Mouse (Mus musculus): ENCODE data around the gene Akap10. TPM values are rescaled to one million over a fixed set of nuclear protein-coding genes. Genes with fewer than 3 reads are reported as not detected.
"Not testable (repeated sequence)": the region's sequence is repeated elsewhere in the genome, so short reads cannot be mapped to it uniquely, and the experiment has no call there.

Akap10 gene
- polyA plus RNA-seq, 1 experiment from 2014 or later: 7.9 TPM

GRCm38 (mm10) chr11:61958706-61959105 lies 28.7 kb upstream of the Akap10 start:
- H3K9ac ChIP-seq: peak overlapping the region; percentile 73
- H3K36me3 ChIP-seq (replicated peaks); H3K9me3 ChIP-seq (replicated peaks); ATAC-seq (ENCODE audit: insufficient read depth): not testable (repeated sequence)
- H3K4me3 ChIP-seq (replicated peaks): peak overlapping the region; percentile 90
- WGBS (ENCODE audit: insufficient replicate concordance): 55% methylated on average over 6 of the region's 6 CpGs
- peaks cover 12% of the 10 kb centered on the region; the same call in 1 of the 2 replicates for H3K27me3 ChIP-seq
- H3K4me1 ChIP-seq (replicated peaks): peaks cover 66% of the 10 kb centered on the region
- H3K27ac ChIP-seq (replicated peaks): peak overlapping the region; percentile 100
- peak overlapping the region; percentile 80 for H3K4me2 ChIP-seq

- WGBS (ENCODE audit: insufficient replicate concordance): 2% methylated on average over 25 of the region's 25 CpGs
- peak overlapping the region; percentile 90 for H3K4me3 ChIP-seq (replicated peaks)
- H3K36me3 ChIP-seq (replicated peaks): peaks cover 3% of the 10 kb centered on the region
- H3K4me1 ChIP-seq (replicated peaks): peaks cover 52% of the 10 kb centered on the region
- H3K4me2 ChIP-seq: peak overlapping the region; percentile 80
- H3K9me3 ChIP-seq (replicated peaks): no peaks in the 10 kb centered on the region
- H3K9ac ChIP-seq: peak overlapping the region; percentile 99
- peaks cover 12% of the 10 kb centered on the region; the same call in 1 of the 2 replicates for H3K27me3 ChIP-seq
- peak; percentile 83 for ATAC-seq (ENCODE audit: insufficient read depth)
- H3K27ac ChIP-seq (replicated peaks): peak overlapping the region; percentile 100
Observed at GRCm38 (mm10) chr11:61957296-61957813, 27.3 kb upstream of the Akap10 start.

- H3K27ac ChIP-seq (replicated peaks): peak within 1 kb of the TSS; percentile 100
- H3K27me3 ChIP-seq: peaks cover 12% of the 10 kb centered on the region; the same call in 1 of the 2 replicates
- no peaks in the 10 kb centered on the region for H3K9me3 ChIP-seq (replicated peaks)
- no peaks in the 10 kb centered on the region for H3K36me3 ChIP-seq (replicated peaks)
- peaks cover 46% of the 10 kb centered on the region for H3K4me1 ChIP-seq (replicated peaks)
- H3K4me3 ChIP-seq (replicated peaks): peak within 1 kb of the TSS; percentile 90
- peak; percentile 78 for ATAC-seq (ENCODE audit: insufficient read depth)
- WGBS (ENCODE audit: insufficient replicate concordance): under 1% methylated on average over 58 of the region's 58 CpGs
- H3K4me2 ChIP-seq: peak within 1 kb of the TSS; percentile 80
- H3K9ac ChIP-seq: peak within 1 kb of the TSS; percentile 99
Observed at GRCm38 (mm10) chr11:61956572-61957295, 26.7 kb upstream of the Akap10 start, which contains the start of gene Specc1. TSS of gene Specc1 (plus strand) at chr11:61956763.

GRCm38 (mm10) chr11:61955951-61956350 lies 25.9 kb upstream of the Akap10 start:
- peak overlapping the region; percentile 90; the same call in 1 of the 2 replicates for H3K4me3 ChIP-seq (replicated peaks)
- H3K9ac ChIP-seq: peak overlapping the region; percentile 32; the same call in 1 of the 2 replicates
- ATAC-seq (ENCODE audit: insufficient read depth): no peak
- peaks cover 12% of the 10 kb centered on the region; the same call in 1 of the 2 replicates for H3K27me3 ChIP-seq
- H3K4me2 ChIP-seq: peak overlapping the region; percentile 80
- 68% methylated on average over 6 of the region's 6 CpGs for WGBS (ENCODE audit: insufficient replicate concordance)
- no peaks in the 10 kb centered on the region for H3K9me3 ChIP-seq (replicated peaks)
- H3K4me1 ChIP-seq (replicated peaks): peaks cover 40% of the 10 kb centered on the region
- H3K36me3 ChIP-seq (replicated peaks): no peaks in the 10 kb centered on the region
- no peak overlapping the region for H3K27ac ChIP-seq (replicated peaks)

GRCm38 (mm10) chr11:61955136-61955535 lies 25.1 kb upstream of the Akap10 start:
- no peak overlapping the region for H3K9ac ChIP-seq
- 71% methylated on average over 6 of the region's 6 CpGs for WGBS (ENCODE audit: insufficient replicate concordance)
- H3K4me3 ChIP-seq (replicated peaks): no peak overlapping the region
- H3K4me2 ChIP-seq: no peak overlapping the region
- no peak for ATAC-seq (ENCODE audit: insufficient read depth)
- H3K9me3 ChIP-seq (replicated peaks): no peaks in the 10 kb centered on the region
- H3K27me3 ChIP-seq: peaks cover 12% of the 10 kb centered on the region; the same call in 1 of the 2 replicates
- H3K36me3 ChIP-seq (replicated peaks): no peaks in the 10 kb centered on the region
- no peak overlapping the region for H3K27ac ChIP-seq (replicated peaks)
- H3K4me1 ChIP-seq (replicated peaks): peaks cover 35% of the 10 kb centered on the region

- H3K9ac ChIP-seq: no peak overlapping the region
- no peaks in the 10 kb centered on the region for H3K27me3 ChIP-seq
- no peaks in the 10 kb centered on the region for H3K9me3 ChIP-seq (replicated peaks)
- no peak overlapping the region for H3K4me3 ChIP-seq (replicated peaks)
- ATAC-seq (ENCODE audit: insufficient read depth): peak; percentile 30; the same call in 1 of the 2 replicates
- H3K4me2 ChIP-seq: no peak overlapping the region
- WGBS (ENCODE audit: insufficient replicate concordance): 18% methylated on average over 10 of the region's 10 CpGs
- no peaks in the 10 kb centered on the region for H3K36me3 ChIP-seq (replicated peaks)
- H3K27ac ChIP-seq (replicated peaks): no peak overlapping the region
- H3K4me1 ChIP-seq (replicated peaks): peaks cover 16% of the 10 kb centered on the region
Observed at GRCm38 (mm10) chr11:61950632-61951031, 20.6 kb upstream of the Akap10 start.

- Histone ChIP-seq H3K27ac (replicated peaks) (no peak overlapping the region), H3K36me3 (replicated peaks) (no peaks in the 10 kb centered on the region), H3K4me2 (no peak overlapping the region), H3K4me1 (replicated peaks) (peaks cover 6% of the 10 kb centered on the region), H3K4me3 (replicated peaks) (no peak overlapping the region), H3K9me3 (replicated peaks) (no peaks in the 10 kb centered on the region), H3K9ac (no peak overlapping the region), H3K27me3 (no peaks in the 10 kb centered on the region)
- ATAC-seq (ENCODE audit: insufficient read depth): no peak
- 1% methylated on average over 3 of the region's 3 CpGs for WGBS (ENCODE audit: insufficient replicate concordance)
Observed at GRCm38 (mm10) chr11:61949315-61949714, 19.3 kb upstream of the Akap10 start.

GRCm38 (mm10) chr11:61946608-61947007 lies 16.6 kb upstream of the Akap10 start:
- Histone ChIP-seq H3K27ac (replicated peaks) (no peak overlapping the region), H3K27me3 (0 out of 2 replicates have a peak, but pooled peaks cover 6% of the 10 kb centered on the region), H3K4me3 (replicated peaks) (no peak overlapping the region), H3K4me2 (no peak overlapping the region), H3K9ac (no peak overlapping the region), H3K9me3 (replicated peaks) (no peaks in the 10 kb centered on the region), H3K4me1 (replicated peaks) (peaks cover 6% of the 10 kb centered on the region), H3K36me3 (replicated peaks) (no peaks in the 10 kb centered on the region)
- 63% methylated on average over 4 of the region's 4 CpGs for WGBS (ENCODE audit: insufficient replicate concordance)
- ATAC-seq (ENCODE audit: insufficient read depth): no peak

- Histone ChIP-seq H3K4me1 (replicated peaks) (peaks cover 6% of the 10 kb centered on the region), H3K36me3 (replicated peaks) (no peaks in the 10 kb centered on the region), H3K4me2 (no peak overlapping the region), H3K4me3 (replicated peaks) (no peak overlapping the region), H3K9me3 (replicated peaks) (no peaks in the 10 kb centered on the region), H3K27ac (replicated peaks) (no peak overlapping the region), H3K27me3 (0 out of 2 replicates have a peak, but pooled peaks cover 6% of the 10 kb centered on the region), H3K9ac (no peak overlapping the region)
- ATAC-seq (ENCODE audit: insufficient read depth): no peak
- 55% methylated on average over 9 of the region's 9 CpGs for WGBS (ENCODE audit: insufficient replicate concordance)
Observed at GRCm38 (mm10) chr11:61944417-61944816, 14.4 kb upstream of the Akap10 start.

GRCm38 (mm10) chr11:61942903-61943302 lies 12.9 kb upstream of the Akap10 start:
- H3K36me3 ChIP-seq (replicated peaks): no peaks in the 10 kb centered on the region
- no peak for ATAC-seq (ENCODE audit: insufficient read depth)
- H3K4me1 ChIP-seq (replicated peaks): peaks cover 6% of the 10 kb centered on the region
- no peak overlapping the region for H3K27ac ChIP-seq (replicated peaks)
- H3K27me3 ChIP-seq: 0 out of 2 replicates have a peak, but pooled peaks cover 6% of the 10 kb centered on the region
- no peak overlapping the region for H3K4me2 ChIP-seq
- 43% methylated on average over 2 of the region's 2 CpGs for WGBS (ENCODE audit: insufficient replicate concordance)
- H3K4me3 ChIP-seq (replicated peaks): no peak overlapping the region
- no peak overlapping the region for H3K9ac ChIP-seq
- no peaks in the 10 kb centered on the region for H3K9me3 ChIP-seq (replicated peaks)

GRCm38 (mm10) chr11:61937761-61938160 lies 7.7 kb upstream of the Akap10 start:
- no peaks in the 10 kb centered on the region for H3K36me3 ChIP-seq (replicated peaks)
- 71% methylated on average over 1 of the region's 1 CpGs for WGBS (ENCODE audit: insufficient replicate concordance)
- no peak overlapping the region for H3K4me2 ChIP-seq
- no peak overlapping the region for H3K27ac ChIP-seq (replicated peaks)
- no peak overlapping the region for H3K4me3 ChIP-seq (replicated peaks)
- ATAC-seq (ENCODE audit: insufficient read depth): no peak
- no peak overlapping the region for H3K9ac ChIP-seq
- H3K4me1 ChIP-seq (replicated peaks): 0 out of 2 replicates have a peak, but pooled peaks cover 5% of the 10 kb centered on the region
- 0 out of 2 replicates have a peak, but pooled peaks cover under 1% of the 10 kb centered on the region for H3K27me3 ChIP-seq
- no peaks in the 10 kb centered on the region for H3K9me3 ChIP-seq (replicated peaks)
